Mouse (Mus musculus) hindbrain, embryonic 13.5 days (tissue): ENCODE measurements around the gene Gm9837. TPM values are rescaled to one million over a fixed set of nuclear protein-coding genes. Genes with fewer than 3 reads are reported as not detected.

Source experiments
- ATAC-seq: fragments of 200-750 bp; cut with Nextera tagmentation; 2 replicates; pipeline ENCODE4 v1.8.0; 2017; ENCODE audit warnings: moderate TSS enrichment; ENCODE audit not compliant: low FRiP score
- H3K27ac ChIP-seq: fragments of 300-500 bp; sonication (generic); 2 replicates; pipeline ENCODE4 v1.5.1; 2015; ENCODE audit warnings: inconsistent platforms, mild to moderate bottlenecking, moderate library complexity
- H3K27me3 ChIP-seq: fragments of 300-500 bp; sonication (generic); 2 replicates; pipeline ENCODE4 v1.6.1; 2015; ENCODE audit warnings: mild to moderate bottlenecking, inconsistent platforms
- H3K36me3 ChIP-seq: fragments of 300-500 bp; sonication (generic); 2 replicates; pipeline ENCODE4 v1.6.1; 2015; ENCODE audit warnings: mild to moderate bottlenecking, inconsistent platforms
- H3K4me1 ChIP-seq: fragments of 300-500 bp; sonication (generic); replicated peaks from 2 replicates; pipeline ENCODE4 v1.6.1; 2015; ENCODE audit warnings: inconsistent platforms
- H3K4me2 ChIP-seq: fragments of 300-500 bp; sonication (generic); 2 replicates; pipeline ENCODE4 v1.6.1; 2015; ENCODE audit warnings: inconsistent platforms, mild to moderate bottlenecking, moderate library complexity
- H3K4me3 ChIP-seq: fragments of 300-500 bp; sonication (generic); 2 replicates; pipeline ENCODE4 v1.5.1; 2015; ENCODE audit warnings: mild to moderate bottlenecking, inconsistent platforms
- H3K9ac ChIP-seq: fragments of 300-500 bp; sonication (generic); 2 replicates; pipeline ENCODE4 v1.6.1; 2015; ENCODE audit warnings: mild to moderate bottlenecking, inconsistent platforms
- H3K9me3 ChIP-seq: fragments of 300-500 bp; sonication (generic); 2 replicates; pipeline ENCODE4 v1.6.1; 2016; ENCODE audit warnings: inconsistent platforms
- WGBS: fragments of 180-500 bp; shearing (Covaris S2); methylation state at CpG from one replicate; pipeline ENCODE4 v1.1.7; 2015; 5-methylcytosine and 5-hydroxymethylcytosine counted together
- polyA plus RNA-seq: library from polyadenylated mRNA; unstranded; fragments of >200 nt; fragmentation: Nextera tagmentation; extraction: Ambion mirVana; gene quantifications from 2 replicates; pipeline ENCODE4 v1.2.1, GENCODE M21; 2015

Gm9837 gene
- polyA plus RNA-seq, 1 experiment from 2014 or later, result not detected

DNA sequence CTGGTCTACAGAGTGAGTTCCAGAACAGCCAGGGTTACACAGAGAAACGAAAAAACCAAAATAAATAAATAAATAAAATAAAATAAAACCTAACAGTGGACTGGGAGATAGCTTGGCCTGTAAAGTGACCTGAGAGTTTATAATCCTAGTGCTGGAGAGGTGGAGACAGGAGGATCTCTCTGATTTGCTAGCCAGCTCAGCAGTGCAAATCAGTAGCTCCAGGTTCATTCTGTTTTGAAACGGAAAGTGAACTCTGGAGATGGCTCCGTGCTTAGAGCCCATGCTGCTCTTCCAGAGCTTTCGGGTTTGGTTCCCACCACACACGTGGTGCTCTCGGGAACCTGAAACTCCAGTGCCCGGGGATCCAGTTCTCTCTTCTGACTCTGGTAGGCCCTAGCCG lies 22.3 kb downstream of the Gm9837 start:
- H3K9me3 ChIP-seq, result no peaks in the 10 kb centered on the region
- WGBS, result 87% methylated on average over 8 of the region's 8 CpGs
- H3K27ac ChIP-seq, result no peak overlapping the region
- no peak overlapping the region for H3K4me3 ChIP-seq
- peaks cover 11% of the 10 kb centered on the region for H3K27me3 ChIP-seq
- H3K36me3 ChIP-seq, result no peaks in the 10 kb centered on the region
- no peaks in the 10 kb centered on the region for H3K4me1 ChIP-seq
- H3K4me2 ChIP-seq, result no peak overlapping the region
- ATAC-seq, result no peak
- H3K9ac ChIP-seq, result no peak overlapping the region

DNA sequence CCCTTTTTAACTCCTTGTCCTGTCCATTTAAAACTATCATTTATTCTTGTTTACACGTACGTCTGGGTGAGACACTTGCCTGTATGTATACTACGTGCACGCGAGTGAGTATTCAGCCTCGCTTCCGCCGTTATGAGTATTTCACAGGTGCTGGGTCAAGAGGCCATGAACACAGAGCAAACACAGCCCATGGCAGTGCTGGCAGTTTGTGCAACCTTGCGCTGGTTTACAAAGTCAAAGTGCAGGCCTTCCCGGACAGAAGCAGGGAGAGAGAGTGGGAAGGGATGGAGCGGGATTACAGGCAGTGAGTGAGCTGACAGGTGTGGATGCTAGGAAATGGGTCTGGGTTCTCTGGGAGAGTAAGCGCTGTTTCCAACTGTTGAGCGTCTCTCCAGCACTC lies 24.1 kb downstream of the Gm9837 start:
- Histone ChIP-seq H3K4me3 (no peak overlapping the region), H3K27me3 (peaks cover 11% of the 10 kb centered on the region; the same call in 1 of the 2 replicates), H3K36me3 (no peaks in the 10 kb centered on the region), H3K4me1 (no peaks in the 10 kb centered on the region), H3K9me3 (no peaks in the 10 kb centered on the region), H3K9ac (0 out of 2 replicates have a peak overlapping the region, but pooled peaks have one; percentile 8), H3K4me2 (no peak overlapping the region), H3K27ac (no peak overlapping the region)
- 90% methylated on average over 13 of the region's 13 CpGs for WGBS
- ATAC-seq, result no peak

DNA sequence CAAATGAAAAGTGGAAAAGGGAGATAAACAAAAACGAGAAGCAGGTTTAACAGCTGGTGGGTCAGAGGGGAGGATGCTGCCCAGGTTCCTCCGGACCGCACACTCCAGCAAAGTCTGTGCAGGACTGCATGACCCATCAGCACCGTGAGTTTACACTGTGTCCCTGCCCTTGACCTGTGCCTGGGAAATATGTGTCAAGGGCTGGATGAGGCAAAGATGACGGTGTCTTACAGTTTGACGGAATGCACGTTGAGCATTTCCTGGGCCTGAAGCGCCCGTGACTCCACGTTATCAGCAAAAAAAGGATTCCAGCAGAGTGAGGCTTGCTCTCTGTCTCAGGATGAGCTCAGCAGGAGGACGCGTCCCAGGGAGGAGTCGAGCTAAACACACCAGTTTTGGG lies 24.7 kb downstream of the Gm9837 start:
- Histone ChIP-seq H3K27ac (no peak overlapping the region), H3K9ac (0 out of 2 replicates have a peak overlapping the region, but pooled peaks have one; percentile 8), H3K9me3 (no peaks in the 10 kb centered on the region), H3K27me3 (peaks cover 8% of the 10 kb centered on the region; the same call in 1 of the 2 replicates), H3K36me3 (no peaks in the 10 kb centered on the region), H3K4me3 (no peak overlapping the region), H3K4me2 (no peak overlapping the region), H3K4me1 (no peaks in the 10 kb centered on the region)
- 65% methylated on average over 13 of the region's 13 CpGs for WGBS
- no peak for ATAC-seq

DNA sequence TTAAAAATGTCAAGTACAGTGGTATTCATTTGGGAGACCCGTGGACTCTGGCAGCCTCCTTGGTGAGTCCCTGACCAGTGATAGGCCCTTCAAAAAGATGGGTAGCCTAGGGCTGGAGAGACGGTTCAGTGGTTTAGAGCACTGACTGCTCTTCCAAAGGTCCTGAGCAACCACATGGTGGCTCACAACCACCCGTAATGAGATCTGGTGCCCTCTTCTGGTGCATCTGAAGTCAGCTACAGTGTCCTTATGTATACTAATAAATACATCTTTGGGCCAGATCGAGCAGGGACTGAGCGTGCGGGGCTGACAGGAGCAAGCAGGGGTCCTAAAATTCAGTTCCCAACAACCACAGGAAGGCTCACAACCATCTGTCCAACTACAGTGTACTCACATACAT lies 26.4 kb downstream of the Gm9837 start:
- Histone ChIP-seq H3K4me2 (no peak overlapping the region), H3K36me3 (no peaks in the 10 kb centered on the region), H3K27ac (no peak overlapping the region), H3K27me3 (0 out of 2 replicates have a peak, but pooled peaks cover 3% of the 10 kb centered on the region), H3K4me3 (no peak overlapping the region), H3K9ac (no peak overlapping the region), H3K9me3 (no peaks in the 10 kb centered on the region), H3K4me1 (no peaks in the 10 kb centered on the region)
- ATAC-seq, result no peak
- 39% methylated on average over 6 of the region's 6 CpGs for WGBS

DNA sequence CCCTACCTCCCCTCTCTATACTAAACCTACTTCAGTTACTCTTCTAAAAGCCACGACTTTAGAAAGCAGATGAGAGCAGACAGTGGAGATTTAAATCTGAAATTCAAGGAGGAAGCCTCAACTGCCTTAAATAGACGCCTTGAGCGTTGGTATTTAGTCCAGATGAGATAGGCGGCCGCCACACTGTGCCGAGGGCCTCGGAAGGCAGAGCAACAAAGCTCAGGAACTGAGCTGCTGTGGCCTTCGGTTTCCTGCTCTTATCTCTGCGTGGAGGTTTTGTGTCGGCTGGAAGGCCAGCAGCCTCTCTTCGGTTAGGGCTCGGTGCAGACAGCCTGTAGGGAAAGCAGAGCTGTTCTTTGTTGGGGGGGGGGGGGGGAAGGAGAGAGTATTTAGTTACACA lies 28.4 kb downstream of the Gm9837 start:
- Histone ChIP-seq H3K4me2 (no peak overlapping the region), H3K4me1 (no peaks in the 10 kb centered on the region), H3K9me3 (no peaks in the 10 kb centered on the region), H3K4me3 (no peak overlapping the region), H3K27ac (0 out of 2 replicates have a peak overlapping the region, but pooled peaks have one; percentile 23), H3K9ac (no peak overlapping the region), H3K36me3 (peaks cover 3% of the 10 kb centered on the region; the same call in 1 of the 2 replicates), H3K27me3 (0 out of 2 replicates have a peak, but pooled peaks cover 3% of the 10 kb centered on the region)
- no peak for ATAC-seq
- WGBS, result 63% methylated on average over 12 of the region's 12 CpGs

DNA sequence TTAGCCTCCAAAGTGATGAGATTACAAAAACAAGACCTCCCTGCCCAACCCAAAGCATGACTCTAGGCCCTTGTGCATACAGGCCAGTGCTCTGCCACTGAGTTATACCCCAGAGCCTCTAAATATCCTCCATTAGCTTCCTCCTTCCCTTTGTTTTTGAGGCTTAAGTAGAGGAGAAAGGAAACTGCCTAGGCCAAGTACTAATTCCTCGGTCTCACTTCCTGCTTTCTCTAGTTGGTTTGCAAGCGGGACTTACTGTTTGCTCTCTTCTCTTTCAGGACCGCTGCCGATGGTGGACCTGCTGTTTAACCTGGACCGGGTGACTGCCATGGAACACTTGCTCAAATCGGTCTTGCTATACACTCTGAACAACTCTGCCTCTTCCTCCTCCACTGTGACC lies 33.9 kb downstream of the Gm9837 start:
- Histone ChIP-seq H3K36me3 (peaks cover 3% of the 10 kb centered on the region; the same call in 1 of the 2 replicates), H3K4me1 (peaks cover 6% of the 10 kb centered on the region; the same call in 1 of the 2 replicates), H3K9me3 (no peaks in the 10 kb centered on the region), H3K27me3 (no peaks in the 10 kb centered on the region), H3K4me3 (no peak overlapping the region), H3K4me2 (no peak overlapping the region), H3K9ac (no peak overlapping the region), H3K27ac (no peak overlapping the region)
- 85% methylated on average over 6 of the region's 6 CpGs for WGBS
- no peak for ATAC-seq

DNA sequence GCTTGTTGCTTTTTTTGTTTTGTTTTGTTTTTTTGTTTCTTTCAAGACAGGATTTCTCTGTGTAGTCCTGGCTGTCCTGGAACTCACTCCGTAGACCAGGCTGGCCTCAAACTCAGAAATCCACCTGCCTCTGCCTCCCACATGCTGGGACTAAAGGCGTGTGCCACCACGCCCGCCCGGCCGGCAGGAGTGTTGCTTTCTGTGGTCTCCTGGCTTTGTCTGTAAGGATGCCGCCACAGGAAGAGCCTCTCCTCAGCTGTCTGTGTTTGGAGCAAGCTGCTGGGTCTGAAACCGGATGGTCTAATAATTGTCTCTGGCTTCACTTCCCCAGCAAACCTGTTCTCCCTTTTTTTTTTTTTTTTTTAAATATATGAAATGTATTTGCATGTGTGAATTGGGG lies 34.8 kb downstream of the Gm9837 start:
- H3K27ac ChIP-seq, result no peak overlapping the region
- ATAC-seq, result no peak
- H3K4me3 ChIP-seq, result no peak overlapping the region
- no peaks in the 10 kb centered on the region for H3K9me3 ChIP-seq
- no peak overlapping the region for H3K4me2 ChIP-seq
- H3K9ac ChIP-seq, result no peak overlapping the region
- peaks cover 3% of the 10 kb centered on the region; the same call in 1 of the 2 replicates for H3K36me3 ChIP-seq
- no peaks in the 10 kb centered on the region for H3K27me3 ChIP-seq
- WGBS, result 88% methylated on average over 8 of the region's 8 CpGs
- H3K4me1 ChIP-seq, result peaks cover 6% of the 10 kb centered on the region; the same call in 1 of the 2 replicates

DNA sequence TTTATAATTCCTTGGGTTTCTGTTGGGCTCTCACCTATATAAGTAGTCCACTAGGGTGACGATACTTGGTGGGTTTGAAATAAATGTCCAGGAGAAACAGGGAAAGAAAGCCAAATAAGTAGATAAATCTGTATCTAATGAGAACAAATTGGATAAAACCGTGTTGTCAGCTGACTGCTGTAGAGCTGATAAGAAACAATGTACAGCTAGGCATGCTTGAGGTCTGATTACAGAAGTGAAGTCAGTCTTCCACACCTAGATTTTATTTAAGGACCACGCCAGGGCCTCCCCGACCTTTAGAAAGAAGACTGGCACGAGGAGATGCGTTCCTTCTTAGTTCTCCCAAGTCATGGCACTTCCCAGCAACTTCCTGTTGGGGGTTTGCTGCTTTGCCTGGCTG lies 37.2 kb downstream of the Gm9837 start:
- Histone ChIP-seq H3K27ac (no peak overlapping the region), H3K9ac (no peak overlapping the region), H3K4me2 (no peak overlapping the region), H3K9me3 (no peaks in the 10 kb centered on the region), H3K4me1 (peaks cover 17% of the 10 kb centered on the region), H3K4me3 (no peak overlapping the region), H3K36me3 (peaks cover 13% of the 10 kb centered on the region), H3K27me3 (no peaks in the 10 kb centered on the region)
- no peak for ATAC-seq
- 71% methylated on average over 6 of the region's 6 CpGs for WGBS

DNA sequence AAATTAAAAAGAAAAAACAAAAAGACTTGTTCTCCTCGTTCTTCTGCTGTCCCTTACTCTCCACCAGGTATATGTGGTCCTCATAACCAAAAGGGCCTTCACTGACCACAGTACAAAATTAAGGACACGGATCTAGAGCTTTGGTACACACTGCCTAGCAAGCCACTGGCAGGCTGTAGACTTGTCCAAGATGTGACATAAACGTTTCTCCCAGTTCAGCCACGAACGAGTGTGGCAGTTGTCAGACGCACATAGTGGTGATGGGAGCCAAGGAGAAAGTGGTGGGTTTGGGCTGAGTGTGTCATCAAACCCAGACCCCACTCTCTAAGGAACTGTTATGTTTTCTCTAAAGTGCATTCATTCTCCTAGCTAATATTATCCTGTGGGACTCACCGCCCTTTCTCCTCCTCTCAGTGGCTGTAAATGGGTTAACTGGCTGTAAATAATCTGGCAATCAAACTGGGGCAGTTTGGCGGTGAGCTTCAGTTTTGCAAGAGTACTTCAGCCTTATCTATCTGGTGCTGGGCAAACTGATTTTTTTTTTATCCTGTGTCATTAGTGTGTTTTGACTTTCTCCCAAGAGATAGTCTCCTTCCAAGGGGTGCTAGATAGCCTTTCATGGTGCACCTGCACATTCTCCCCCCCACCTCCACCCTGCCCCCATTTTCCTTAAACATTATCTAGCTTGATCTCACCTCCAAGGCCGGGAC lies 38.8 kb downstream of the Gm9837 start:
- ATAC-seq, result peak; percentile 55
- Histone ChIP-seq H3K27ac (peak overlapping the region; percentile 81), H3K9me3 (no peaks in the 10 kb centered on the region), H3K4me2 (peak overlapping the region; percentile 94), H3K27me3 (no peaks in the 10 kb centered on the region), H3K4me1 (peaks cover 17% of the 10 kb centered on the region), H3K4me3 (peak overlapping the region; percentile 87), H3K9ac (peak overlapping the region; percentile 40), H3K36me3 (peaks cover 13% of the 10 kb centered on the region)
- 18% methylated on average over 9 of the region's 9 CpGs for WGBS

DNA sequence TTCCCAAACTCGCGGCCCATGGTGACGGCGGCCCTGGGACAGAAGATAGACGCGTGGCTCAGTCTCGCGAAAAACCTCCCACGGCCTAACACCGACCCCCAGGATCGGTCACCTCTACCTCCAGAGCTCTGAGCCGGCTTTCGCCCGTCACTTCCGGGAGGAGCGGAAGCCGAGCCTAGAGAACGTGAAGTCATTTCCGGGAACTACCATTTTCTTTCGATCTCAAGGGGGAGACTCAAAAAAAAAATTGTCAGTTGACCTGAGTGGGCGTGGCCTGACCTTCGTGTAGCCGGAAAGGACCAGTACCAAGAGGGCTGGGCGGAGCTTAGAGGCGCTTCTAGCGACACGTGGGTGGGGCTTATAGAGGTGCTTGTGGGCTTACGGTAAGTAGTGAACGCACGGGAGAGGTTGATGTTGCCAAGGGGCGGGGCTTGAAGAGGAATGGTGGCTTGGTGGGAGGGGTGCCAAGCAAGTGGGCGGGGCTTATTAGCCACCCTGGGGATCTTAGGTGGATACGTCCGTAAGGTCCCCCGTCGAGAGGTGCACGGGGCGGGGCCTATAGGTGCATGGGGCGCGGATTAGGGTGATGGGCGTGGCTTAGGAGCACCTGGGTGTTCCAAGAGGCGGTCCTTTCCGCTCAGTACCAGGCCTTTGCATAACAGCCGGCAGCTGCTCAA lies 39.5 kb downstream of the Gm9837 start, which contains the start of the genes Uqcrq and Gdf9:
TSS of gene Uqcrq (minus strand) at position 162 of the 677 bp plus-strand sequence.
TSS of gene Gdf9 (plus strand) at position 354 of the 677 bp plus-strand sequence.
- Histone ChIP-seq H3K9ac (peak within 1 kb of the TSS; percentile 92), H3K4me3 (peak within 1 kb of the TSS; percentile 87), H3K27me3 (no peaks in the 10 kb centered on the region), H3K4me1 (peaks cover 17% of the 10 kb centered on the region), H3K9me3 (no peaks in the 10 kb centered on the region), H3K4me2 (peak within 1 kb of the TSS; percentile 94), H3K27ac (peak within 1 kb of the TSS; percentile 87), H3K36me3 (peaks cover 13% of the 10 kb centered on the region)
- ATAC-seq, result peak; percentile 97
- WGBS, result under 1% methylated on average over 44 of the region's 44 CpGs

DNA sequence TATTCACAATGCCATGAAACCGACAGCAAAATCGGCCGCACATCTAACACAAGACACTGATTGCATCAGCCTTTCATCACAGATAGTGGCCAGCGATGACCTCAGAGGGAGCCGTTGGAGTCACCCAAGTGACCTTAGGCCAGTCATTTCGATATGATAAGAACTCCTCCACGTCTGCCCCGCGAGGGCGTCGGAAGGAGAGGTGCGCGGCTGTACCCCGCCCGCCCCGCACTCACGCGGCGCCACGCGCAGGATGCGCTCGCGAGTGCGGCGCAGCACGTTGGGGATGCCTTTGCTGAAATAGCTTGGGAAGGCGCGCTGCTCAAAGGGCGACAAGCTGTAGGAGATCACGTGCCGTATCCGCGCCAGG lies 40.0 kb downstream of the Gm9837 start:
- ATAC-seq, result peak; percentile 74; the same call in 1 of the 2 replicates
- peak overlapping the region; percentile 87 for H3K27ac ChIP-seq
- WGBS, result under 1% methylated on average over 34 of the region's 34 CpGs
- H3K36me3 ChIP-seq, result peaks cover 13% of the 10 kb centered on the region
- H3K9ac ChIP-seq, result peak overlapping the region; percentile 92
- H3K4me3 ChIP-seq, result peak overlapping the region; percentile 87
- peak overlapping the region; percentile 94 for H3K4me2 ChIP-seq
- H3K9me3 ChIP-seq, result no peaks in the 10 kb centered on the region
- H3K4me1 ChIP-seq, result peaks cover 17% of the 10 kb centered on the region
- H3K27me3 ChIP-seq, result no peaks in the 10 kb centered on the region

DNA sequence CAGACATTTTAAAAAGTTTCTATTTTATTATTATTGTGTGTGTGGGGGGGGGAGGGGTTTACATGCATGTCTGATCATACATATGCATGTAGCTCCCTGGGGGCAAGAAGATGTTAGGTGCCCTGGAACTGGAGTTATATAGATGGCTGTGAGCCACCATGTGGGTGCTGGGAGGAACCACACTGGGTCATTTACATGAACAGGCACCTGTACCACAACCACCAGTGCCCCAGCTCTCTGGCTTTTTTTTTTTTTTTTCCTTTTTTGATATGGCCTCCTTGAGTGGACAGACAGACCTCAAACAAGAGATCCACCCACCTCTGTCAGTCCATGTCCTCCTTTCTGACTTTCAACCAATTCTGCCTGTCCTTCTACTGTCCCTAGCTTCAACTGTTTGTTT lies 41.1 kb downstream of the Gm9837 start:
- Histone ChIP-seq H3K27ac (no peak overlapping the region), H3K4me1 (peaks cover 17% of the 10 kb centered on the region), H3K4me3 (peak overlapping the region; percentile 87; the same call in 1 of the 2 replicates), H3K36me3 (peaks cover 13% of the 10 kb centered on the region), H3K9me3 (no peaks in the 10 kb centered on the region), H3K9ac (no peak overlapping the region), H3K4me2 (peak overlapping the region; percentile 94), H3K27me3 (no peaks in the 10 kb centered on the region)
- ATAC-seq, result no peak
